Mouse (Mus musculus) megakaryocyte, embryonic 14.5 days (primary cell): ENCODE data around the gene Tbc1d22a.

Source experiments
- FLI1 ChIP-seq: IDR thresholded peaks from 2 replicates; pipeline ENCODE4 v1.6.1; 2012; ENCODE audit warnings: low read length, inconsistent platforms, mixed read lengths
- GATA1 ChIP-seq: IDR thresholded peaks from 3 replicates; pipeline ENCODE4 v1.6.1; 2012; ENCODE audit warnings: mixed read lengths, low read length, inconsistent platforms, borderline replicate concordance

- TF ChIP-seq FLI1: no peak
- no peak for TF ChIP-seq GATA1
Observed at GRCm38 (mm10) chr15:86346606-86347005, 132.3 kb downstream of the Tbc1d22a start.
